Mouse (Mus musculus) CH12.LX (cell line): Measurements from ENCODE around the gene Ak3.

Source experiments
- CHD1 ChIP-seq: IDR thresholded peaks from 2 replicates; pipeline ENCODE4 v1.6.1; 2012; ENCODE audit warnings: low read depth, low read length, improper control_type of control experiment, inconsistent platforms
- CHD2 ChIP-seq: IDR thresholded peaks from 2 replicates; pipeline ENCODE4 v1.6.1; 2011; ENCODE audit warnings: low read length, improper control_type of control experiment
- CTCF ChIP-seq, 2 experiments: IDR thresholded peaks in 1 of 2; conservative IDR thresholded peaks in 1 of 2; 2 replicates each; pipeline ENCODE4 v1.5.1; 2011 to 2012; ENCODE audit warnings: low read depth in 2 of 2, low read length in 2 of 2, improper control_type of control experiment in 1 of 2, inconsistent platforms in 1 of 2, mild to moderate bottlenecking in 1 of 2, moderate library complexity in 1 of 2
- ELF1 ChIP-seq: IDR thresholded peaks from 2 replicates; pipeline ENCODE4 v1.6.1; 2014; ENCODE audit warnings: low read depth, mild to moderate bottlenecking, inconsistent platforms, low read length, improper control_type of control experiment
- NRF1 ChIP-seq: IDR thresholded peaks from 2 replicates; pipeline ENCODE4 v1.6.1; 2014; ENCODE audit warnings: low read depth, mild to moderate bottlenecking, inconsistent platforms, low read length, improper control_type of control experiment, moderate library complexity
- POLR2AphosphoS2 ChIP-seq: IDR thresholded peaks from 2 replicates; pipeline ENCODE4 v1.6.1; 2011; ENCODE audit warnings: low read depth, low read length, improper control_type of control experiment
- USF1 ChIP-seq: IDR thresholded peaks from 2 replicates; pipeline ENCODE4 v1.6.1; 2014; ENCODE audit warnings: low read depth, mild to moderate bottlenecking, inconsistent platforms, low read length, improper control_type of control experiment

- no peak for TF ChIP-seq POLR2AphosphoS2
- TF ChIP-seq CHD2: no peak
- TF ChIP-seq CTCF (conservative IDR thresholded peaks at IDR 0.05 in 1 of 2, IDR thresholded peaks at IDR 0.05 in 1 of 2; ENCODE audit: low read depth in 2 of 2, low read length in 2 of 2): no peak
- TF ChIP-seq NRF1: no peak
- no peak for TF ChIP-seq USF1
- no peak for TF ChIP-seq CHD1
- no peak for TF ChIP-seq ELF1
Observed at GRCm38 (mm10) chr19:29055469-29055868, 7.7 kb upstream of the Ak3 start.
